Mouse (Mus musculus) stomach, postnatal 0 days (tissue): ENCODE results near the gene Tmem91.

ENCODE experiments used
- CTCF ChIP-seq: IDR thresholded peaks from 2 replicates; pipeline ENCODE4 v1.5.1; 2016; ENCODE audit warnings: antibody characterized with exemption, low read depth, mild to moderate bottlenecking, moderate library complexity
- EP300 ChIP-seq: optimal IDR thresholded peaks from 2 replicates; pipeline ENCODE3; 2016; ENCODE audit warnings: antibody characterized with exemption

GRCm38 (mm10) chr7:25686680-25687531 lies 11.9 kb upstream of the Tmem91 start, which contains the start of gene Tgfb1:
- TF ChIP-seq EP300 (no peak), CTCF (peak; percentile 77)
